Mouse (Mus musculus) adrenal gland, postnatal 25 days (tissue): ENCODE results near the gene Krtap10-4. TPM values are rescaled to one million over a fixed set of nuclear protein-coding genes. Genes with fewer than 3 reads are reported as not detected.
A peak's percentile ranks its signal among the peaks of the same experiment; 100 is the strongest.
"Not testable (repeated sequence)": the region's sequence is repeated elsewhere in the genome, so short reads cannot be mapped to it uniquely, and the experiment has no call there.

Experiments
- DNase-seq: peaks from one replicate; pipeline ENCODE4 v3.0.0; 2021; ENCODE audit warnings: mixed read lengths
- long read RNA-seq: library from polyadenylated mRNA; stranded (forward); transcript quantifications from one replicate; pipeline ENCODE4 v2.0.0, GENCODE M21; 2021
- total RNA-seq: library from RNA; stranded (reverse); gene quantifications from 2 replicates; pipeline ENCODE4 v1.2.3, GENCODE M21; 2021

The Krtap10-4 gene
- not detected in 2 replicates for total RNA-seq
- long read RNA-seq, result 0 reads

GRCm38 (mm10) chr10:77826951-77827350, at the start of gene Krtap10-4:
Gene Krtap10-4, minus strand, starts transcription at chr10:77827095.
- DNase-seq, result no peak

GRCm38 (mm10) chr10:77869651-77870050, 42.8 kb upstream of the Krtap10-4 start:
- DNase-seq, result no peak

- DNase-seq, result no peak
These were observed 40.7 kb upstream of the Krtap10-4 start for GRCm38 (mm10) chr10:77867546-77867945.

- no peak for DNase-seq
These were observed 37.9 kb upstream of the Krtap10-4 start for GRCm38 (mm10) chr10:77864762-77865143.

- peak; percentile 8 for DNase-seq
These were observed 37.3 kb upstream of the Krtap10-4 start for GRCm38 (mm10) chr10:77864067-77864761.

GRCm38 (mm10) chr10:77861675-77862074, 34.8 kb upstream of the Krtap10-4 start, which contains the start of gene Gm3285:
Gene Gm3285, plus strand, starts transcription at chr10:77861975.
- no peak for DNase-seq

- DNase-seq, result no peak
These were observed 25.7 kb upstream of the Krtap10-4 start, which contains the start of gene Gm10318 for GRCm38 (mm10) chr10:77852559-77852958. Gene Gm10318, plus strand, starts transcription at chr10:77852859.

- no peak for DNase-seq
These were observed 20.6 kb upstream of the Krtap10-4 start for GRCm38 (mm10) chr10:77847538-77847937.

GRCm38 (mm10) chr10:77846961-77847360, 20.1 kb upstream of the Krtap10-4 start:
- no peak for DNase-seq

GRCm38 (mm10) chr10:77846503-77846902, 19.6 kb upstream of the Krtap10-4 start, which contains the start of gene Gm36176:
Gene Gm36176, plus strand, starts transcription at chr10:77846803.
- no peak for DNase-seq

GRCm38 (mm10) chr10:77839006-77839405, 12.1 kb upstream of the Krtap10-4 start:
- no peak for DNase-seq

- no peak for DNase-seq
These were observed 8.8 kb upstream of the Krtap10-4 start, which contains the start of gene Krtap10-10 for GRCm38 (mm10) chr10:77835647-77836046. Gene Krtap10-10, plus strand, starts transcription at chr10:77835947.

GRCm38 (mm10) chr10:77819203-77819602, 7.7 kb downstream of the Krtap10-4 start:
- no peak for DNase-seq

- no peak for DNase-seq
These were observed 8.4 kb downstream of the Krtap10-4 start for GRCm38 (mm10) chr10:77818523-77818922.

GRCm38 (mm10) chr10:77815514-77815913, 11.4 kb downstream of the Krtap10-4 start:
- peak; percentile 19 for DNase-seq

GRCm38 (mm10) chr10:77814382-77814781, 12.5 kb downstream of the Krtap10-4 start, which contains the start of gene Gm2696:
Gene Gm2696, plus strand, starts transcription at chr10:77814682.
- DNase-seq, result no peak

GRCm38 (mm10) chr10:77811743-77812142, 15.2 kb downstream of the Krtap10-4 start, which contains the start of gene Gm9507:
Gene Gm9507, minus strand, starts transcription at chr10:77811843.
- no peak for DNase-seq

GRCm38 (mm10) chr10:77804095-77804494, 22.8 kb downstream of the Krtap10-4 start:
- no peak for DNase-seq

GRCm38 (mm10) chr10:77798921-77799508, 27.9 kb downstream of the Krtap10-4 start, which contains the start of gene Gm19668:
Gene Gm19668, minus strand, starts transcription at chr10:77799133.
- no peak for DNase-seq

- not testable (repeated sequence) for DNase-seq
These were observed 28.6 kb downstream of the Krtap10-4 start for GRCm38 (mm10) chr10:77798164-77798920.

GRCm38 (mm10) chr10:77797677-77798076, 29.2 kb downstream of the Krtap10-4 start:
- DNase-seq, result no peak

GRCm38 (mm10) chr10:77794976-77795375, 31.9 kb downstream of the Krtap10-4 start, which contains the start of gene Gm9639:
Gene Gm9639, minus strand, starts transcription at chr10:77795076.
- DNase-seq, result no peak
